Mouse (Mus musculus) kidney, embryonic 14.5 days (tissue): ENCODE measurements around the gene Ankrd52. TPM values are rescaled to one million over a fixed set of nuclear protein-coding genes. Genes with fewer than 3 reads are reported as not detected.
A peak's percentile ranks its signal among the peaks of the same experiment; 100 is the strongest.

Experiments
- ATAC-seq: fragments of 200-750 bp; cut with Nextera tagmentation; 2 replicates; pipeline ENCODE4 v1.8.0; 2017; ENCODE audit warnings: moderate number of reproducible peaks, mild to moderate bottlenecking, moderate TSS enrichment, moderate library complexity; ENCODE audit not compliant: low FRiP score, low TSS enrichment
- H3K27ac ChIP-seq: fragments of 300-500 bp; sonication (generic); 2 replicates; pipeline ENCODE4 v1.5.1; 2014; ENCODE audit warnings: low read depth, mild to moderate bottlenecking, low read length, moderate library complexity, mixed read lengths
- H3K27me3 ChIP-seq: fragments of 300-500 bp; sonication (generic); 2 replicates; pipeline ENCODE4 v1.6.1; 2014; ENCODE audit warnings: mild to moderate bottlenecking, low read length; ENCODE audit not compliant: control insufficient read depth, insufficient read depth
- H3K36me3 ChIP-seq: fragments of 300-500 bp; sonication (generic); 2 replicates; pipeline ENCODE4 v1.6.1; 2014; ENCODE audit warnings: low read length, mixed read lengths; ENCODE audit not compliant: control insufficient read depth, insufficient read depth
- H3K4me1 ChIP-seq: fragments of 300-500 bp; sonication (generic); 2 replicates; pipeline ENCODE4 v1.6.1; 2014; ENCODE audit warnings: low read length, mixed read lengths; ENCODE audit not compliant: control insufficient read depth, insufficient read depth
- H3K4me2 ChIP-seq: fragments of 300-500 bp; sonication (generic); replicated peaks from 2 replicates; pipeline ENCODE4 v1.6.1; 2014; ENCODE audit warnings: low read depth, mild to moderate bottlenecking, low read length
- H3K4me3 ChIP-seq: fragments of 300-500 bp; sonication (generic); 2 replicates; pipeline ENCODE4 v1.5.1; 2014; ENCODE audit warnings: mild to moderate bottlenecking, low read length
- H3K9ac ChIP-seq: fragments of 300-500 bp; sonication (generic); 2 replicates; pipeline ENCODE4 v1.6.1; 2014; ENCODE audit warnings: low read depth, mild to moderate bottlenecking, low read length, moderate library complexity
- H3K9me3 ChIP-seq: fragments of 300-500 bp; sonication (generic); 2 replicates; pipeline ENCODE4 v1.6.1; 2016; ENCODE audit warnings: low read length; ENCODE audit not compliant: control insufficient read depth
- WGBS: fragments of 180-500 bp; shearing (Covaris S2); extraction: QIAGEN DNeasy Blood & Tissue Kit; methylation state at CpG from one replicate; pipeline ENCODE4 v1.1.7; 2014; 5-methylcytosine and 5-hydroxymethylcytosine counted together
- polyA plus RNA-seq: library from polyadenylated mRNA; unstranded; fragments of >200 nt; fragmentation: Nextera tagmentation; extraction: Ambion mirVana; gene quantifications from 2 replicates; pipeline ENCODE4 v1.2.1, GENCODE M21; 2014

The Ankrd52 gene
- polyA plus RNA-seq, 1 experiment from 2014 or later, result 19.3 TPM

DNA sequence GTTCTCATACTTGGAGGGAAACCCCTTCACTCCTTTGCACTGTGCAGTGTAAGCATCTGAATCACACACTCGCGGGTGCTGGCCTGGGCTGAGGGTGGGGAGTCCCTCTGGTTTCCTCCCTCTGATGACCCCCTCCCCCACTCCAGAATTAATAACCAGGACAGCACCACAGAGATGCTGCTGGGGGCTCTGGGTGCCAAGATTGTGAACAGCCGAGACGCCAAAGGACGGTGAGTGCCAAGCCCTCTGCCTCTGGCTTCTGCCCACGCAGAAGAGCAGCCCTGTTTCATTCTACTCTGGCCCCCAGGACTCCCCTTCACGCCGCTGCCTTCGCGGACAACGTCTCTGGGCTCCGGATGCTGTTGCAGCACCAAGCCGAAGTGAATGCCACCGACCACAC lies 12.0 kb downstream of the Ankrd52 start:
- H3K27me3 ChIP-seq, result no peaks in the 10 kb centered on the region
- no peak overlapping the region for H3K27ac ChIP-seq
- H3K4me1 ChIP-seq, result no peaks in the 10 kb centered on the region
- H3K9me3 ChIP-seq, result no peaks in the 10 kb centered on the region
- no peak overlapping the region for H3K4me3 ChIP-seq
- 89% methylated on average over 14 of the region's 14 CpGs for whole genome bisulfite sequencing
- ATAC-seq, result no peak
- no peak overlapping the region for H3K4me2 ChIP-seq
- no peak overlapping the region for H3K9ac ChIP-seq
- peaks cover 99% of the 10 kb centered on the region for H3K36me3 ChIP-seq

GRCm38 (mm10) chr10:128389570-128389969 lies 12.7 kb downstream of the Ankrd52 start:
- H3K27ac ChIP-seq, result no peak overlapping the region
- no peaks in the 10 kb centered on the region for H3K4me1 ChIP-seq
- no peaks in the 10 kb centered on the region for H3K9me3 ChIP-seq
- H3K4me2 ChIP-seq, result no peak overlapping the region
- peaks cover 99% of the 10 kb centered on the region for H3K36me3 ChIP-seq
- H3K9ac ChIP-seq, result no peak overlapping the region
- 90% methylated on average over 6 of the region's 6 CpGs for WGBS
- no peak overlapping the region for H3K4me3 ChIP-seq
- no peak for ATAC-seq
- no peaks in the 10 kb centered on the region for H3K27me3 ChIP-seq

DNA sequence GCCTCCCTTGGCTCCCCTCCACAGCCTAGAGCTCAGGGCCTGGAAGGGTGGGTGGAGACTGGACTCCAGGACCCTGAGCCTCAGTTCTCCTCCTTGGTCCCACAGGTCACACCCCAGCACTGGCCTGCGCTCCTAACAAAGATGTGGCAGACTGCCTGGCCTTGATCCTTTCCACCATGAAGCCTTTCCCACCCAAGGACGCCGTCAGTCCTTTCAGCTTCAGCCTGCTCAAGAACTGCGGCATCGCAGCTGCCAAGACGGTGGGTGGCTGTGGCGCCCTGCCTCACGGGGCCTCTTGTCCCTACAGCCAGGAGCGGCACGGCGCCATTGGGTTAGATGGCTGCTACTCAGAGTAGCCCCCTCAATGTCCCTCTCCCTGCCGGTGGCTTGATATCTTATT lies 13.5 kb downstream of the Ankrd52 start:
- Histone ChIP-seq H3K9ac (no peak overlapping the region), H3K4me3 (no peak overlapping the region), H3K4me2 (no peak overlapping the region), H3K9me3 (no peaks in the 10 kb centered on the region), H3K36me3 (peaks cover 97% of the 10 kb centered on the region), H3K27ac (no peak overlapping the region), H3K27me3 (no peaks in the 10 kb centered on the region), H3K4me1 (no peaks in the 10 kb centered on the region)
- WGBS, result 93% methylated on average over 12 of the region's 12 CpGs
- ATAC-seq, result no peak

GRCm38 (mm10) chr10:128391850-128392249 lies 14.9 kb downstream of the Ankrd52 start:
- no peak overlapping the region for H3K4me2 ChIP-seq
- no peak overlapping the region for H3K9ac ChIP-seq
- no peaks in the 10 kb centered on the region for H3K9me3 ChIP-seq
- no peaks in the 10 kb centered on the region for H3K27me3 ChIP-seq
- no peak overlapping the region for H3K4me3 ChIP-seq
- no peak for ATAC-seq
- no peak overlapping the region for H3K27ac ChIP-seq
- WGBS, result 77% methylated on average over 6 of the region's 6 CpGs
- H3K36me3 ChIP-seq, result peaks cover 90% of the 10 kb centered on the region
- no peaks in the 10 kb centered on the region for H3K4me1 ChIP-seq

DNA sequence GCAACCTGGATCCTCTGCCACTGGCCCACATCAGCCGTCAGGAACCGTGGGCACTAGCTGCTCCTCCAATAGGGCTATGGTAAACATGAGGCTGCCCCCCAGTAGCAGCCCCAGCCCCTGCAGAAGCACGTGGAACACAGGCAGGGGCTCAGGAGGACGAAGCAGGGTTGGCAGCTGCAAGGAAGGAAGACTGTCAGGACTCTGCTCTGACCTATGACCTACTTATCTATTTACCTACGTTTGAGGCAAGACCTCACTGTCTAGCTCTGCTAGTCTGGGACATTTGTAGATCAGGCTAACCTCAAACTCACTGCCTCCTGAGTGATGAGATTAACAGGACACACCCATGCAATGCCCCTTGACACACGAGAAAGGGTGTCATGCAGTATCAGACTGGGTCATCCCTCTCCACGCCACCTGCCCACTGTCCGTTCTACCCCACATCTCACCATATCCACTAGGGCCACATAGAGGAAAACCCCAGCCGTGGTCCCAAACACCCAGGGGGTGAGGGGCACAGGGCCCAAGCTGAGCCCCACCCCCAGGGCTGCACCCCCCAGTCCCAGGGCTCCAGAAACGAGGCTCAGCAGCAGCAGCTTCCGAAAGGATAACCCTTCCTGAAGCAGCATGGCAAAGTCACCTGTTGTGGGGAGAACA lies 19.2 kb downstream of the Ankrd52 start:
- Histone ChIP-seq H3K4me1 (no peaks in the 10 kb centered on the region), H3K27me3 (no peaks in the 10 kb centered on the region), H3K4me3 (no peak overlapping the region), H3K9ac (no peak overlapping the region), H3K4me2 (no peak overlapping the region), H3K9me3 (no peaks in the 10 kb centered on the region), H3K27ac (no peak overlapping the region), H3K36me3 (peaks cover 48% of the 10 kb centered on the region)
- no peak for ATAC-seq
- 67% methylated on average over 11 of the region's 11 CpGs for WGBS

DNA sequence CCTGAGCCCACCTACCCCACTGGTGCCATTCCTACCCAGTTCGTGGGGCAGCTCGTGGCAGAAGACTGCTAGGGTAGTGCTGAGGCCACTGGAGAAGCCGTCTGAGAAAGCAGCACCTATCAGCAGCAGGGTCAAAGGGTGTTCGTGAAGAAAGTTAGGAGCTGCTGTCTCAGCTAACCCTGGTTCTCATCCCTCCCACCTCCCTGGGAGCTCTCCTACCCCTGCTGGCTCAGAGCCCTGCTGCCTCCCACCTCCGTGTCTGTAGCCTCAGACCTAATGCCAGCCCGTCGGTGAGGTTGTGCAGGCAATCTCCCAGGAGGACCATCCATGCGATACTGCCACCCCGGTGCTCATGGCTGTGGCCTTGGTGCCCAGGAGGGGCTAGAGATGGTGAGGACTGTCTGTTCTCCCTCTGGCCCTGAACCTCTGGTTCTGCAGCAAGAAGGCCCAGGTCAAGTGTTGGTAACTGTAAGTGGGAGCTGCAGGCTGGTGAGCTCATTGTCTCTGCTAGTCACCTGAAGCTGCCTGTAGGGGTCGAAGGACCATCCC lies 19.9 kb downstream of the Ankrd52 start:
- no peak overlapping the region for H3K4me3 ChIP-seq
- H3K27ac ChIP-seq, result no peak overlapping the region
- WGBS, result 74% methylated on average over 10 of the region's 10 CpGs
- H3K4me2 ChIP-seq, result no peak overlapping the region
- no peaks in the 10 kb centered on the region for H3K27me3 ChIP-seq
- H3K9me3 ChIP-seq, result no peaks in the 10 kb centered on the region
- no peak overlapping the region for H3K9ac ChIP-seq
- no peaks in the 10 kb centered on the region for H3K4me1 ChIP-seq
- H3K36me3 ChIP-seq, result peaks cover 41% of the 10 kb centered on the region
- no peak for ATAC-seq

GRCm38 (mm10) chr10:128397466-128397865 lies 20.6 kb downstream of the Ankrd52 start:
- Histone ChIP-seq H3K9ac (no peak overlapping the region), H3K4me3 (no peak overlapping the region), H3K36me3 (peaks cover 34% of the 10 kb centered on the region), H3K9me3 (no peaks in the 10 kb centered on the region), H3K27me3 (no peaks in the 10 kb centered on the region), H3K4me2 (no peak overlapping the region), H3K4me1 (no peaks in the 10 kb centered on the region), H3K27ac (no peak overlapping the region)
- WGBS, result 63% methylated on average over 7 of the region's 7 CpGs
- ATAC-seq, result no peak

- Histone ChIP-seq H3K4me2 (peak overlapping the region; percentile 23; the same call in 1 of the 2 replicates), H3K27me3 (no peaks in the 10 kb centered on the region), H3K9me3 (no peaks in the 10 kb centered on the region), H3K36me3 (peaks cover 9% of the 10 kb centered on the region; the same call in 1 of the 2 replicates), H3K9ac (0 out of 2 replicates have a peak overlapping the region, but pooled peaks have one; percentile 2), H3K4me3 (no peak overlapping the region), H3K27ac (no peak overlapping the region), H3K4me1 (no peaks in the 10 kb centered on the region)
- WGBS, result 21% methylated on average over 5 of the region's 5 CpGs
- peak; percentile 53 for ATAC-seq
Measured at GRCm38 (mm10) chr10:128400338-128400737, 23.4 kb downstream of the Ankrd52 start.

- Histone ChIP-seq H3K4me1 (no peaks in the 10 kb centered on the region), H3K4me3 (peak within 1 kb of the TSS; percentile 1; the same call in 1 of the 2 replicates), H3K9ac (peak within 1 kb of the TSS; percentile 2; the same call in 1 of the 2 replicates), H3K4me2 (peak within 1 kb of the TSS; percentile 23; the same call in 1 of the 2 replicates), H3K27ac (peak within 1 kb of the TSS; percentile 7; the same call in 1 of the 2 replicates), H3K27me3 (no peaks in the 10 kb centered on the region), H3K9me3 (no peaks in the 10 kb centered on the region), H3K36me3 (peaks cover 7% of the 10 kb centered on the region; the same call in 1 of the 2 replicates)
- WGBS, result 31% methylated on average over 2 of the region's 2 CpGs
- no peak; the same call in 1 of the 2 replicates for ATAC-seq
Measured at GRCm38 (mm10) chr10:128401056-128401455, 24.1 kb downstream of the Ankrd52 start, which contains the start of gene Slc39a5. Slc39a5 (minus strand) TSS chr10:128401229.
